Mouse (Mus musculus): Measurements from ENCODE around the gene Fam169b. TPM values are rescaled to one million over a fixed set of nuclear protein-coding genes. Genes with fewer than 3 reads are reported as not detected.

Gene Fam169b
- polyA plus RNA-seq, 1 experiment from 2014 or later = 0.53 TPM

DNA sequence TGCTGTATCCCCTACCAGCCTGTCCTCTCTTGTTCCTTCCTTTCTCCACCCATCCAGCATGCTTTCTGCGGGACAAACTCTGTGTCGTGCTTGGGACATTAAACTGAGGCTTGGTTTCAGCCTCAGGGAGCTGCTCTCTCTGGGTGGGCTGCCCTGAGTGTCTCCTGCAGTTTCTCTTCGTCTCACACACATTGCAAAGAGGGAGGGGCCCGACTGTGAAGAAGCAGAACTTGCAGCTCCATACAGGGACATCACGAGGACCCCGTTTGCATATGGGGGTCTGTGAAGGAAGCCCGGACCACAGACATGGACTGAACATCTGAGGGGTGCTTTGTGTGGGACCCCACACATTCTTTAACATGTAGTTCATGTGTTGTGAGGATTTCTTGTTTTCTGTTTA, 89.0 kb downstream of the Fam169b start:
- Histone ChIP-seq H3K4me1 (replicated peaks) (no peaks in the 10 kb centered on the region), H3K27me3 (peaks cover 4% of the 10 kb centered on the region; the same call in 1 of the 2 replicates), H3K36me3 (replicated peaks) (no peaks in the 10 kb centered on the region), H3K9me3 (replicated peaks) (no peaks in the 10 kb centered on the region), H3K9ac (no peak overlapping the region), H3K4me2 (no peak overlapping the region), H3K27ac (replicated peaks) (no peak overlapping the region), H3K4me3 (replicated peaks) (no peak overlapping the region)
- no peak for ATAC-seq (ENCODE audit: insufficient read depth)
- 50% methylated on average over 7 of the region's 7 CpGs for WGBS (ENCODE audit: insufficient replicate concordance)

DNA sequence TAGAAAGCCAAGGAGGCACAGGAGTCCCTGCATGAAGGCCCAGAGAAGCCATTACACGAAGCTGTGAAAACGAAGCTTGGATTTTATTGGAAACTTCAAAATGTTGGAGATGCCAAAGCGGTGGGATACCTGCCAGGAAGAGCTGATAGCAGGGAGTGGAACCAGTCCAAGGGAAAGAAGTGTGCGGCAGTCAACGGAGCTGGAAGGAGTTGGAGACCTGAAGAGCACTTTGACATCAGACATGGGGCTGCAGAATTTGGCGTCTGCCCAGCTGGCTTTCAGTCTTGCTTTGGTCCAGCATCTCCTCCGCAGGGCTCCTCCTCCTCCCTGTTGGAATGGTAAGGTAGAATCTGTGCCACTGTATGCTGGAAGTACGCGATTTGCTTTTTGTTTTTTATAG, 92.1 kb downstream of the Fam169b start:
- H3K27ac ChIP-seq (replicated peaks) = no peak overlapping the region
- H3K9ac ChIP-seq = no peak overlapping the region
- no peak for ATAC-seq (ENCODE audit: insufficient read depth)
- H3K4me1 ChIP-seq (replicated peaks) = no peaks in the 10 kb centered on the region
- 69% methylated on average over 9 of the region's 9 CpGs for WGBS (ENCODE audit: insufficient replicate concordance)
- no peaks in the 10 kb centered on the region for H3K36me3 ChIP-seq (replicated peaks)
- H3K4me2 ChIP-seq = no peak overlapping the region
- no peaks in the 10 kb centered on the region; the same call in 1 of the 2 replicates for H3K27me3 ChIP-seq
- no peaks in the 10 kb centered on the region for H3K9me3 ChIP-seq (replicated peaks)
- no peak overlapping the region for H3K4me3 ChIP-seq (replicated peaks)

DNA sequence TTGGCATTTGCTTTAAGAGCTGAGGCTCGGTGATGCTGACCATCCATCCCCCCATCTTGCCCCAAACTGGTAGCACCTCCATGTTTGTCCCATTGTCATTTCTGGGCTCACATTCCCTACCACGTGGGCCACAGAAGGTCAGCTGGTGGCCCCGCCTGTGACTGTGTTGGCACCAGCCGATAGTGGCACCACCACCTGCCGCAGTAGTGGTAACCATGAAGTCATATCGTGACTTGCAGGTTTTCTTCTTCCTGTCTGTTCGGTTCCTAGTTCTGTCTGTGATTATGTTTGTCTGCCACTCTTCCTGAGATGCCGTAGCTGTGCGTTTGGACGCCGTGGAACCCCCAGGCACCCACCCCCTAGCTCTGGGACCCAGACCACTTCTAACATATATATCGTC, 95.3 kb downstream of the Fam169b start:
- no peak overlapping the region for H3K4me3 ChIP-seq (replicated peaks)
- H3K4me1 ChIP-seq (replicated peaks) = no peaks in the 10 kb centered on the region
- no peak for ATAC-seq (ENCODE audit: insufficient read depth)
- no peak overlapping the region for H3K4me2 ChIP-seq
- no peak overlapping the region for H3K27ac ChIP-seq (replicated peaks)
- no peak overlapping the region for H3K9ac ChIP-seq
- H3K27me3 ChIP-seq = peaks cover 4% of the 10 kb centered on the region
- no peaks in the 10 kb centered on the region for H3K36me3 ChIP-seq (replicated peaks)
- 52% methylated on average over 12 of the region's 12 CpGs for whole genome bisulfite sequencing (ENCODE audit: insufficient replicate concordance)
- H3K9me3 ChIP-seq (replicated peaks) = no peaks in the 10 kb centered on the region

DNA sequence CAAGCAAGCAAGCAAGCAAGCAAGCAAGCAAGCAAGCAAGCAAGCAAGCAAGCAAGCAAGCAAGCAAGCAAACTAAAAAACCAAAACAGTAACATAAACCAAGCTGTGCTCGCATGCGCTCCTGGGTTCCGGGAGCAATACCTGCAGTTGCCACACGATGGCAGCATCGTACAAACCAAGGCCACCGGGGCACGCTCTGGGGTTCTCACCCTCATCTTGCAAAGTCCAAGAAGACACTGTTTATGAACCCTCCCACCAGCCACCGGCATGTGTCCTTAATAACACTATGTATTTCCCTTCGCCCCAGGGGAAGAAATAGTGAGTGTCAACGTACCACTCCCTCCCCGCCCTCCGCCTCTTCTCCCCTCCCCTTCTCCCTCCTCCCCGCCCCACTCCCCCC, 96.1 kb downstream of the Fam169b start:
- H3K36me3 ChIP-seq (replicated peaks) = no peaks in the 10 kb centered on the region
- peak overlapping the region; percentile 35 for H3K4me2 ChIP-seq
- H3K4me1 ChIP-seq (replicated peaks) = no peaks in the 10 kb centered on the region
- no peak overlapping the region for H3K4me3 ChIP-seq (replicated peaks)
- ATAC-seq (ENCODE audit: insufficient read depth) = no peak
- H3K27me3 ChIP-seq = peaks cover 4% of the 10 kb centered on the region
- WGBS (ENCODE audit: insufficient replicate concordance) = 3% methylated on average over 12 of the region's 13 CpGs
- no peak overlapping the region for H3K27ac ChIP-seq (replicated peaks)
- H3K9me3 ChIP-seq (replicated peaks) = no peaks in the 10 kb centered on the region
- H3K9ac ChIP-seq = no peak overlapping the region

DNA sequence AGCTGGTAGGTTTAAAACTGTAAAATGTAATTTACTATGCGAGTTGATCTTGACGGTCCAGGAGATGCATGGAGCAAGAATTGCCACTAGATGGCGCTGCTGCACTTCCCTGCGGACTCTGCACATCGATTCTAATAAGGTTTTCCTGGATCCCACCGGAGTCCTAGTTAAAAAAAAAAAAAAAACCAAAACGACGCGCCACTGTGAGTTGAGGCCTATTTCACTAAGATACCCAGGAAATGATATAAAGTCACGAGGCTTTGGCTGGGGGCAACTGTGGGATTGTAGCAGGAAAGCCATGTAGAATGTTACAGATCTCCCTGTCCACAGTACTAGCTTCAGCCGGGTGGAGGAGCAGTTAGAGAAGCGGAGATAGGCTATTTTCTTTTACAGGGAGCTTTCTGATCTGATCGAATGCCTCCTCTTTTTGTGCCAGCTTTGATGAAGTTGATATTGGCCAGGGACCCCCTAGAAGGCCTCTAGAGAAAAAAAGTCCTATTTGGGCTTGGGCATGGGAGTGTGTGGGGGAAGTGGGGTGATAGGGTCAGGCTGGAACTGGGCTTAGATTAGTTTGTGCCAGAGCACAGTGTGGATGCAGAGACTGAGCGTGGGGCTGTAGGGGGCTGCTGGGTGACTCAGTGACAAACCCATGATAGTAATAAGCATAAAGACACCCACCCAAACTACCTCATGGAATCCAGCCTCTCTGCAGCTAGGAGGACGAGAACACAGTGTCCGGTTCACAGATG, 100.6 kb downstream of the Fam169b start:
- no peak for ATAC-seq (ENCODE audit: insufficient read depth)
- H3K9ac ChIP-seq = no peak overlapping the region
- peaks cover 4% of the 10 kb centered on the region for H3K27me3 ChIP-seq
- no peaks in the 10 kb centered on the region for H3K9me3 ChIP-seq (replicated peaks)
- no peaks in the 10 kb centered on the region for H3K4me1 ChIP-seq (replicated peaks)
- no peak overlapping the region for H3K27ac ChIP-seq (replicated peaks)
- H3K4me2 ChIP-seq = no peak overlapping the region
- no peaks in the 10 kb centered on the region for H3K36me3 ChIP-seq (replicated peaks)
- WGBS (ENCODE audit: insufficient replicate concordance) = 12% methylated on average over 16 of the region's 16 CpGs
- no peak overlapping the region for H3K4me3 ChIP-seq (replicated peaks)

DNA sequence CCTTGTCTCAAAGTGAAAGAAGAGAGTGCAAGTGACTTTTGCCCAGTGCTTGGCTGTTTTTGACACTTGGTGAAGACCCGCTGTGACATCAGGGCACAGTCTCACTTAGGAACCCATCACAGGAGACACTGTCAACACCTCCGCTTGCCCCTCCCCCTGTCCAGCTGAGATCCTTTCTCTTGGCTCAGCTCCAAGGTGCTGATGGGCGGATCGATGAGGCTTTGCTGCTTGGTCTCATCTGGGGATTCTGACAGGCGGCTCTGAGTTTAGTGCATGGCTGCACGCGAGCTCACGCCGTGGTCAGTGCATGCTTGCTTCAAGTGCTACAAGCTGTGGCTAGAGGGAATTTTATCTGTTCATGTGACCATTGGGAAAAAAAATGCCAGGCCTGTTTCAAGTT, 108.5 kb downstream of the Fam169b start:
- no peak overlapping the region for H3K4me2 ChIP-seq
- 37% methylated on average over 9 of the region's 9 CpGs for WGBS (ENCODE audit: insufficient replicate concordance)
- ATAC-seq (ENCODE audit: insufficient read depth) = no peak

DNA sequence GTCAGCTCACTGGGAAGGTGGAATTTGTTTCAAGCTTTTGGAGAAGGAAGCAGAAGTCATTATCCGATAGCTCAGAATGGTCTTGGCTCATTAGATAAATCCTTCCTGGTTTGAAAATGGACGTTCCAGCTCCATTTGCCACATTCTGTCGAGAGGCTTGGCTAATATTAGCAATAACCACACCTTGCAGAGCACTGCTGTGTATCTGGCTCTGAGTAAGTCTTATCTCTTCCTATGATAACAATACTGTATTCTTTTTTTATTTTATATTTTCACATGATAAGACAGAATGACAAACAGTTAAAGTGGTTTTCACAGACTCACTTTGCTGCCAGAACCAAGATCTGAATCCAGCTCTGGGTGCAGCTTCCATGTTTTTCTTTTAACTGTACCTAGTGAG, 113.1 kb downstream of the Fam169b start:
- Histone ChIP-seq H3K9me3 (replicated peaks) (no peaks in the 10 kb centered on the region), H3K9ac (no peak overlapping the region), H3K4me1 (replicated peaks) (no peaks in the 10 kb centered on the region), H3K36me3 (replicated peaks) (no peaks in the 10 kb centered on the region), H3K4me2 (no peak overlapping the region), H3K4me3 (replicated peaks) (no peak overlapping the region), H3K27me3 (no peaks in the 10 kb centered on the region), H3K27ac (replicated peaks) (no peak overlapping the region)
- no peak for ATAC-seq (ENCODE audit: insufficient read depth)
- 55% methylated on average over 3 of the region's 3 CpGs for WGBS (ENCODE audit: insufficient replicate concordance)

More for the DNA sequence above, 108.5 kb downstream of the Fam169b start:
- no peaks in the 10 kb centered on the region for H3K27me3 ChIP-seq
- H3K4me3 ChIP-seq (replicated peaks) = no peak overlapping the region
- no peak overlapping the region for H3K27ac ChIP-seq (replicated peaks)
- H3K4me1 ChIP-seq (replicated peaks) = no peaks in the 10 kb centered on the region
- no peaks in the 10 kb centered on the region for H3K36me3 ChIP-seq (replicated peaks)
- H3K9ac ChIP-seq = no peak overlapping the region
- H3K9me3 ChIP-seq (replicated peaks) = no peaks in the 10 kb centered on the region

DNA sequence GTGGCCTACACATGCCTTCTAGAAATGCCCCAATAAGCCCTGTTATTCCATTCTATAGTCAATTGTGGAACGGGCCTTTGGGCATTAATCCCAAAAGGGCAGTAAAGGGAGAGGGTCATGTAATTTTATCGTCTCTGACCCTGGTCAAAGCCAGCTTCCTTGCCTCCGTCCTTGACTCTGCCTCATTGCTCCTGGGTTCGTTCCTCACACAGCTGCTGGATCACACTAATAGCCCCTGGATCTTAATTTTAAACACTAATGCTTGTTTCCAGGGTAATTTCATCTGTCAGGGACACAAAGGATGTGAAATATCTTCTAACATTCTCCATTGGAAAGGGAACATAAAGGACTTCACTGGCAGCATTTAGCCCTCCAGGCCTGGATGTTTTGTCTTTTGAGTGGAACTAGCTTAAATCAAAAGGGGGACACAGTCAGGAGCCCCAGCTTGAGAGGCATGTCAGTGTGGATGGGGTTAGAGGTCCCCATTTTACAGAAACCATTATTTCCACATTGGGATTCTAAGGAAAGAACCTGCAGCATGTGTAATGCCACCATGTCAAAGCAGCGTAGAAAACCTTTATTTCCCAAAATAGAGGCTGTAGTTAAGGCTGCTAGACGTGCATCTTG, 122.2 kb downstream of the Fam169b start:
- Histone ChIP-seq H3K4me3 (replicated peaks) (no peak overlapping the region), H3K9me3 (replicated peaks) (no peaks in the 10 kb centered on the region), H3K36me3 (replicated peaks) (no peaks in the 10 kb centered on the region), H3K9ac (no peak overlapping the region), H3K4me1 (replicated peaks) (no peaks in the 10 kb centered on the region), H3K4me2 (no peak overlapping the region), H3K27me3 (no peaks in the 10 kb centered on the region), H3K27ac (replicated peaks) (no peak overlapping the region)
- no peak for ATAC-seq (ENCODE audit: insufficient read depth)
- 49% methylated on average over 6 of the region's 6 CpGs for WGBS (ENCODE audit: insufficient replicate concordance)

DNA sequence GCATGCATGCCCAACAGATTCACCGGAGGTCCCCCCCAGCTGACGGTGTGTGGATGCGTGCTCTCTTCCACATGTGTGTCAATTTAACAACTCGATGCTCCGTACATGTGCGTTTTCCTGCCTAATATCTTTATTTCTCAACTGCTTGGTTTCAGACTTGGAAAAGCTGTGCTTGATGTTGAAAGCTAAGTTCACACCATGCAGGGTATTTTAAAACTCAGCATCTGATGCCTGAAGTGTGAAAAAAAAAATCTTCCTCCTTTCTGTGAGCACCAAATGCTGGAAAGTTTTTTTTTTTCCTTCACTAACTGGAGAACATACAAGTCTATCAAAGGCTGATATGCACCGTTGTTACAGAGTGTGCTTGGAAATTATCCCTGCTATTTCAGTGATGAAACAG, 126.9 kb downstream of the Fam169b start:
- no peak overlapping the region for H3K4me3 ChIP-seq (replicated peaks)
- WGBS (ENCODE audit: insufficient replicate concordance) = 76% methylated on average over 7 of the region's 7 CpGs
- no peaks in the 10 kb centered on the region for H3K36me3 ChIP-seq (replicated peaks)
- no peaks in the 10 kb centered on the region for H3K9me3 ChIP-seq (replicated peaks)
- no peak for ATAC-seq (ENCODE audit: insufficient read depth)
- no peak overlapping the region for H3K4me2 ChIP-seq
- H3K4me1 ChIP-seq (replicated peaks) = no peaks in the 10 kb centered on the region
- no peak overlapping the region for H3K27ac ChIP-seq (replicated peaks)
- H3K27me3 ChIP-seq = no peaks in the 10 kb centered on the region
- no peak overlapping the region for H3K9ac ChIP-seq

DNA sequence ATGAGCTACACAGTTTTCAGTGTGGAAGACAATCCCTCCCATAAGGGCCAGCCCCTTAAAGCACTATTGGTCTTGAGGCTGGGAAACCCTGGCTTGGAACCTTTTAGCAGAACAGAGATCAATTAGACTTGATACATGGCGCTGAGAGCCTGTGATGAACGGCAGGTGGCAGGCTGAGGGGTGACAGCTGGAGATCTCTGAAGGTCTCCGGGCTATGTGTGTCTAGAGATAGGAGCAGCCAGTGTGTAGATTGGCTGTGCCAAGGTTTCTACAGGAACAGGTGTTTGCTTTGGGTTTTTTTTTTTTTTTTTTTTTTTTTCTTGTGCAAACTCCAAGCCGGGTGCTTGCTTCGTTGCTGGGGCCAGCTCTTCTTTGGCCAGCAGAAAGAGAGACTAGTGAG, 135.0 kb downstream of the Fam169b start:
- Histone ChIP-seq H3K9me3 (replicated peaks) (no peaks in the 10 kb centered on the region), H3K4me2 (no peak overlapping the region), H3K9ac (no peak overlapping the region), H3K4me1 (replicated peaks) (no peaks in the 10 kb centered on the region), H3K27ac (replicated peaks) (no peak overlapping the region), H3K36me3 (replicated peaks) (no peaks in the 10 kb centered on the region), H3K27me3 (no peaks in the 10 kb centered on the region), H3K4me3 (replicated peaks) (no peak overlapping the region)
- no peak for ATAC-seq (ENCODE audit: insufficient read depth)
- 46% methylated on average over 5 of the region's 5 CpGs for WGBS (ENCODE audit: insufficient replicate concordance)
